Mouse (Mus musculus): ENCODE measurements around the gene Ube4a.
"Not testable (repeated sequence)": the region's sequence is repeated elsewhere in the genome, so short reads cannot be mapped to it uniquely, and the experiment has no call there.

Ube4a gene

GRCm38 (mm10) chr9:44981104-44981503 is 15.7 kb upstream of the Ube4a start:
- DNase-seq (ENCODE audit: low spot score in 2 of 2) = no peak

- no peak for DNase-seq (ENCODE audit: low spot score in 2 of 2)
Observed at GRCm38 (mm10) chr9:44980242-44980641, 14.8 kb upstream of the Ube4a start, which contains the start of gene Cd3g. Gene Cd3g (minus strand): TSS chr9:44980431.

GRCm38 (mm10) chr9:44979806-44980205 is 14.4 kb upstream of the Ube4a start:
- DNase-seq (ENCODE audit: low spot score in 2 of 2) = no peak

GRCm38 (mm10) chr9:44977813-44978212 is 12.4 kb upstream of the Ube4a start:
- no peak for DNase-seq (ENCODE audit: low spot score in 2 of 2)

GRCm38 (mm10) chr9:44969450-44969849 is 4.0 kb upstream of the Ube4a start:
- no peak for DNase-seq (ENCODE audit: low spot score in 2 of 2)

- DNase-seq (ENCODE audit: low spot score in 2 of 2) = not testable (repeated sequence)
Observed at GRCm38 (mm10) chr9:44967763-44968162, 2.4 kb upstream of the Ube4a start.

- peak; percentile 64 to 73 for DNase-seq (ENCODE audit: low spot score in 2 of 2)
Observed at GRCm38 (mm10) chr9:44966815-44967242, 1.4 kb upstream of the Ube4a start.

- no peak for DNase-seq (ENCODE audit: low spot score in 2 of 2)
Observed at GRCm38 (mm10) chr9:44965833-44966466, 550 bp upstream of the Ube4a start.

GRCm38 (mm10) chr9:44954432-44954831 is 11.0 kb downstream of the Ube4a start:
- DNase-seq (ENCODE audit: low spot score in 2 of 2) = no peak

GRCm38 (mm10) chr9:44947836-44948235 is 17.6 kb downstream of the Ube4a start:
- DNase-seq (ENCODE audit: low spot score in 2 of 2) = no peak

- no peak for DNase-seq (ENCODE audit: low spot score in 2 of 2)
Observed at GRCm38 (mm10) chr9:44946185-44946695, 19.2 kb downstream of the Ube4a start.

- no peak for DNase-seq (ENCODE audit: low spot score in 2 of 2)
Observed at GRCm38 (mm10) chr9:44942421-44942820, 23.0 kb downstream of the Ube4a start.

- no peak for DNase-seq (ENCODE audit: low spot score in 2 of 2)
Observed at GRCm38 (mm10) chr9:44941756-44942155, 23.6 kb downstream of the Ube4a start.

GRCm38 (mm10) chr9:44921543-44921942 is 43.9 kb downstream of the Ube4a start:
- no peak for DNase-seq (ENCODE audit: low spot score in 2 of 2)

- DNase-seq (ENCODE audit: low spot score in 2 of 2) = peak; percentile 65 to 78
Observed at GRCm38 (mm10) chr9:44921123-44921468, 44.3 kb downstream of the Ube4a start.

GRCm38 (mm10) chr9:44920374-44921122 is 44.9 kb downstream of the Ube4a start, which contains the start of gene Atp5l:
Gene Atp5l (minus strand): TSS chr9:44920742.
- peak; percentile 88 to 92 for DNase-seq (ENCODE audit: low spot score in 2 of 2)

GRCm38 (mm10) chr9:44919606-44920005 is 45.8 kb downstream of the Ube4a start:
- DNase-seq (ENCODE audit: low spot score in 2 of 2) = no peak

GRCm38 (mm10) chr9:44916196-44916595 is 49.2 kb downstream of the Ube4a start:
- peak in 1 of 2 experiments; percentile 47 for DNase-seq (ENCODE audit: low spot score in 2 of 2)

GRCm38 (mm10) chr9:44914706-44915105 is 50.7 kb downstream of the Ube4a start:
- DNase-seq (ENCODE audit: low spot score in 2 of 2) = no peak

GRCm38 (mm10) chr9:44911365-44911764 is 54.0 kb downstream of the Ube4a start:
- DNase-seq (ENCODE audit: low spot score in 2 of 2) = no peak

- DNase-seq (ENCODE audit: low spot score in 2 of 2) = peak; percentile 50 to 71
Observed at GRCm38 (mm10) chr9:44905620-44906019, 59.8 kb downstream of the Ube4a start.

GRCm38 (mm10) chr9:44904964-44905363 is 60.4 kb downstream of the Ube4a start:
- peak; percentile 73 to 81 for DNase-seq (ENCODE audit: low spot score in 2 of 2)

- no peak for DNase-seq (ENCODE audit: low spot score in 2 of 2)
Observed at GRCm38 (mm10) chr9:44903856-44904255, 61.5 kb downstream of the Ube4a start.

Measured in right cerebral cortex, postnatal 10 days (tissue).